Mouse (Mus musculus): Measurements from ENCODE around the gene Ralgps2. TPM values are rescaled to one million over a fixed set of nuclear protein-coding genes. Genes with fewer than 3 reads are reported as not detected.

Gene Ralgps2
- polyA plus RNA-seq, 1 experiment from 2014 or later: 99.5 TPM

DNA sequence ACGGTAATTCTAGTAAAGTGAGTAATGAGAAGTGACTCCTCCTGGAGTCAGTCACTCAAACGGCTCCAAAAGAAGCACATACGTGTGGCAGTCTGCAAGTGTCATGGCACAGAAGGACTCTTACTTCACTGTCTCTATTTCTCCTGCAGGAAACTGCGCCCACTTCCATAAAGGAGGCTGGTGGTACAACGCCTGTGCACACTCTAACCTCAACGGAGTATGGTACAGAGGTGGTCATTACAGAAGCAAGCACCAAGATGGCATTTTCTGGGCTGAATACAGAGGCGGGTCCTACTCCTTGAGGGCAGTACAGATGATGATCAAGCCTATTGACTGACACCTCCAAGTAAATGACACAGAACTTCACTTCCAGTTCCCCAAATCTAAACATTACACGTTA is 79.2 kb downstream of the Ralgps2 start:
- Histone ChIP-seq H3K4me2 (ENCODE audit: low read depth, low read length) (no peak overlapping the region), H3K27me3 (ENCODE audit: control insufficient read depth, insufficient read depth, low read length) (no peaks in the 10 kb centered on the region), H3K27ac (ENCODE audit: low read depth, low read length) (no peak overlapping the region), H3K36me3 (ENCODE audit: control insufficient read depth, insufficient read depth, low read length) (no peaks in the 10 kb centered on the region), H3K9ac (replicated peaks; ENCODE audit: low read depth, low read length) (no peak overlapping the region), H3K4me3 (ENCODE audit: low read depth, low read length) (no peak overlapping the region), H3K9me3 (ENCODE audit: control insufficient read depth, low read length) (no peaks in the 10 kb centered on the region), H3K4me1 (ENCODE audit: control insufficient read depth, insufficient read depth, low read length) (no peaks in the 10 kb centered on the region)
- 90% methylated on average over 8 of the region's 8 CpGs for WGBS
- ATAC-seq (ENCODE audit: low read depth): no peak

DNA sequence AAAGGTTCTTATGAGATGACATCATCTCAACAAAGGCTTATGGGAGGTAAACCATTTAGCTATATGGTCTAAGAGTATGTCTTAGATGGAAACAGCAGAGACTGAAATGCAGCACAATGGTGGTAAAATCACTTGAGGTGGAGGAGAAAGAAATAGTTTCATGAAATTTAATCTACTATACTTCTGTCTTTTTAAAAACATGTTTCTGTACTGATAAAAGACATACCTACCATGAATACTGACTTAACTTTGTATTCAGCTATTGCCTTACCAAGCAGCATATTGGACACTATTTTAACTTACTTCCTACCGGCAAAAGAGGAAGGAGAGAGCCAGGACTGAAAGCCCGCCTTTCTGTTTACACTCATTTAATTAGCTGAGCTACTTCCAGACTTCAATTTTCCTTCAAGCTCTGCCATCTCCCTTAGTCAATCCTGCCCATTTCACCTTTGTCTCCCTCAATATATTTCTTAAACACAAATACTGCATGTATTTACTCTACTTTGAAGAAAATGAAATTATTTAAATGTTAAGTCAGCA is 79.6 kb downstream of the Ralgps2 start:
- Histone ChIP-seq H3K9me3 (ENCODE audit: control insufficient read depth, low read length) (no peaks in the 10 kb centered on the region), H3K27me3 (ENCODE audit: control insufficient read depth, insufficient read depth, low read length) (no peaks in the 10 kb centered on the region), H3K27ac (ENCODE audit: low read depth, low read length) (no peak overlapping the region), H3K9ac (replicated peaks; ENCODE audit: low read depth, low read length) (no peak overlapping the region), H3K36me3 (ENCODE audit: control insufficient read depth, insufficient read depth, low read length) (no peaks in the 10 kb centered on the region), H3K4me3 (ENCODE audit: low read depth, low read length) (no peak overlapping the region), H3K4me2 (ENCODE audit: low read depth, low read length) (no peak overlapping the region), H3K4me1 (ENCODE audit: control insufficient read depth, insufficient read depth, low read length) (no peaks in the 10 kb centered on the region)
- no peak for ATAC-seq (ENCODE audit: low read depth)
- 76% methylated on average over 2 of the region's 2 CpGs for WGBS

DNA sequence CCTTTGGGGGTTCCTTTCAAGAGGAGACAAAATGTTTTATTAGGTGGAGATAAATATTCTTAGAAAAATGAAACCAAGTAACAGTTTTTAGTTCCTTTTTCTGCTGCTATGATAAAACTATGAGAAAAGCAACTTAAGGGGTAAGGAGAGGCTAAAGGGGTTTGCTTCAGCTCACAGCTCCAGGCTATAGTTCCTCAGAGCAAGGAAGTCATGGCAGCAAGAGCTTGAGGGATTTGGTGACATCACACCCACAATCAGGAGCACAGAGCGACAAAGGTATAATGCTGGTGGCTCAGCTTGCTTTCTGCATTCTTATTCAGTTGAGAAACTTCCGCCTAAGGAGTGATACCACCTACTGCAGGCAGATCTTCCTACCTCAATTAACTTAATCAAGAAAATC is 80.3 kb downstream of the Ralgps2 start:
- Histone ChIP-seq H3K9ac (replicated peaks; ENCODE audit: low read depth, low read length) (no peak overlapping the region), H3K27ac (ENCODE audit: low read depth, low read length) (no peak overlapping the region), H3K36me3 (ENCODE audit: control insufficient read depth, insufficient read depth, low read length) (no peaks in the 10 kb centered on the region), H3K27me3 (ENCODE audit: control insufficient read depth, insufficient read depth, low read length) (no peaks in the 10 kb centered on the region), H3K4me3 (ENCODE audit: low read depth, low read length) (no peak overlapping the region), H3K4me2 (ENCODE audit: low read depth, low read length) (no peak overlapping the region), H3K9me3 (ENCODE audit: control insufficient read depth, low read length) (no peaks in the 10 kb centered on the region), H3K4me1 (ENCODE audit: control insufficient read depth, insufficient read depth, low read length) (no peaks in the 10 kb centered on the region)
- ATAC-seq (ENCODE audit: low read depth): no peak
- 96% methylated on average over 2 of the region's 2 CpGs for WGBS

DNA sequence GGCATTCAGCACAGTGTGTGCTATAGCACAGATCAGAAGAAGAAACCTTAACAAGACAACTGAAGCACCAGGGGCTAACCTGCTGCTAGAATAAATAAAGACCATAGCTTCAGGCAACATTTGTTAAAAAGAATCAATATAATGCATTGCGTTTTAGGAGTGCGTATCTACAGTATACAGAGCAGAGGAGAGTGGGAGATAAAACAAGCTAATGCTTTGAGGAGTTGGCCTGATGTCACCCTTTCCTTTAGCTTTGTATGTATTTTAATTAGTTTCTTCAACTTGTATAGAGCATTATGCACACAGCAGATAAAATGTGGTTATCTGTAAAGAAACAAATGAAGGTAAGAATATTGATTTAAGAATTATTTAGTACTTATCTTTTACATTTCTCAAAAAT is 82.8 kb downstream of the Ralgps2 start:
- Histone ChIP-seq H3K9me3 (ENCODE audit: control insufficient read depth, low read length) (no peaks in the 10 kb centered on the region), H3K9ac (replicated peaks; ENCODE audit: low read depth, low read length) (no peak overlapping the region), H3K4me1 (ENCODE audit: control insufficient read depth, insufficient read depth, low read length) (no peaks in the 10 kb centered on the region), H3K36me3 (ENCODE audit: control insufficient read depth, insufficient read depth, low read length) (no peaks in the 10 kb centered on the region), H3K4me2 (ENCODE audit: low read depth, low read length) (no peak overlapping the region), H3K27me3 (ENCODE audit: control insufficient read depth, insufficient read depth, low read length) (no peaks in the 10 kb centered on the region), H3K27ac (ENCODE audit: low read depth, low read length) (no peak overlapping the region), H3K4me3 (ENCODE audit: low read depth, low read length) (no peak overlapping the region)
- ATAC-seq (ENCODE audit: low read depth): no peak
- 84% methylated on average over 2 of the region's 2 CpGs for WGBS

GRCm38 (mm10) chr1:156854558-156854957 is 84.9 kb downstream of the Ralgps2 start:
- H3K27me3 ChIP-seq (ENCODE audit: control insufficient read depth, insufficient read depth, low read length): no peaks in the 10 kb centered on the region
- no peak overlapping the region for H3K27ac ChIP-seq (ENCODE audit: low read depth, low read length)
- H3K9ac ChIP-seq (replicated peaks; ENCODE audit: low read depth, low read length): no peak overlapping the region
- ATAC-seq (ENCODE audit: low read depth): no peak
- WGBS: 92% methylated on average over 4 of the region's 4 CpGs
- no peaks in the 10 kb centered on the region for H3K36me3 ChIP-seq (ENCODE audit: control insufficient read depth, insufficient read depth, low read length)
- no peaks in the 10 kb centered on the region for H3K4me1 ChIP-seq (ENCODE audit: control insufficient read depth, insufficient read depth, low read length)
- H3K4me3 ChIP-seq (ENCODE audit: low read depth, low read length): no peak overlapping the region
- H3K4me2 ChIP-seq (ENCODE audit: low read depth, low read length): no peak overlapping the region
- H3K9me3 ChIP-seq (ENCODE audit: control insufficient read depth, low read length): no peaks in the 10 kb centered on the region

GRCm38 (mm10) chr1:156852872-156853271 is 86.6 kb downstream of the Ralgps2 start:
- H3K4me3 ChIP-seq (ENCODE audit: low read depth, low read length): no peak overlapping the region
- no peak for ATAC-seq (ENCODE audit: low read depth)
- 72% methylated on average over 5 of the region's 5 CpGs for whole genome bisulfite sequencing
- no peak overlapping the region for H3K9ac ChIP-seq (replicated peaks; ENCODE audit: low read depth, low read length)
- H3K9me3 ChIP-seq (ENCODE audit: control insufficient read depth, low read length): no peaks in the 10 kb centered on the region
- H3K4me2 ChIP-seq (ENCODE audit: low read depth, low read length): no peak overlapping the region
- no peak overlapping the region for H3K27ac ChIP-seq (ENCODE audit: low read depth, low read length)
- no peaks in the 10 kb centered on the region for H3K27me3 ChIP-seq (ENCODE audit: control insufficient read depth, insufficient read depth, low read length)
- no peaks in the 10 kb centered on the region for H3K36me3 ChIP-seq (ENCODE audit: control insufficient read depth, insufficient read depth, low read length)
- no peaks in the 10 kb centered on the region for H3K4me1 ChIP-seq (ENCODE audit: control insufficient read depth, insufficient read depth, low read length)

DNA sequence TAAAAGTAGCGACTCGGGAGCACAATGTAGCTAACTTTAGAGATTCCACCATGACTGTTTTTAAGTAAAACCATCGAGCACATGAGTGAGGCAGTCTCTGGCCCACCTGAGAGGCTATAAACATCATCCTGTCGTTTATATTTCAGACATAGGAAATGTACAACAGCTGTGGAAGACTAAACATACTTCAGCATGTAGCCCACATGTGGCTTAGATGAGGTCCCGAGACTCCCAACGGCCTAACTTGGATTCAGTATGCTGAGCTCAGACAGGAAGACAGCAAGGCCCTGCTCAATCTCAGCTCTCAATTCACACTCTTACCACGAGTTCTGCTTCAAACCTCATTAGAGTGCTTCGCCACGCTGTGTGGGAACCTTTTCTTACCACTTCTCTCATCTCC is 87.0 kb downstream of the Ralgps2 start:
- no peak for ATAC-seq (ENCODE audit: low read depth)
- Histone ChIP-seq H3K4me2 (ENCODE audit: low read depth, low read length) (no peak overlapping the region), H3K27me3 (ENCODE audit: control insufficient read depth, insufficient read depth, low read length) (no peaks in the 10 kb centered on the region), H3K36me3 (ENCODE audit: control insufficient read depth, insufficient read depth, low read length) (no peaks in the 10 kb centered on the region), H3K27ac (ENCODE audit: low read depth, low read length) (no peak overlapping the region), H3K9me3 (ENCODE audit: control insufficient read depth, low read length) (no peaks in the 10 kb centered on the region), H3K4me3 (ENCODE audit: low read depth, low read length) (no peak overlapping the region), H3K4me1 (ENCODE audit: control insufficient read depth, insufficient read depth, low read length) (no peaks in the 10 kb centered on the region), H3K9ac (replicated peaks; ENCODE audit: low read depth, low read length) (no peak overlapping the region)
- 68% methylated on average over 9 of the region's 9 CpGs for WGBS

GRCm38 (mm10) chr1:156847098-156847497 is 92.3 kb downstream of the Ralgps2 start:
- 80% methylated on average over 4 of the region's 4 CpGs for WGBS

GRCm38 (mm10) chr1:156841625-156842339 is 97.6 kb downstream of the Ralgps2 start:
- Histone ChIP-seq H3K27ac (ENCODE audit: low read depth, low read length) (no peak overlapping the region), H3K9me3 (ENCODE audit: control insufficient read depth, low read length) (no peaks in the 10 kb centered on the region), H3K27me3 (ENCODE audit: control insufficient read depth, insufficient read depth, low read length) (no peaks in the 10 kb centered on the region), H3K9ac (replicated peaks; ENCODE audit: low read depth, low read length) (no peak overlapping the region), H3K4me3 (ENCODE audit: low read depth, low read length) (no peak overlapping the region), H3K36me3 (ENCODE audit: control insufficient read depth, insufficient read depth, low read length) (no peaks in the 10 kb centered on the region), H3K4me2 (ENCODE audit: low read depth, low read length) (no peak overlapping the region), H3K4me1 (ENCODE audit: control insufficient read depth, insufficient read depth, low read length) (0 out of 2 replicates have a peak, but pooled peaks cover 5% of the 10 kb centered on the region)
- 82% methylated on average over 11 of the region's 11 CpGs for WGBS
- ATAC-seq (ENCODE audit: low read depth): no peak

More at GRCm38 (mm10) chr1:156847098-156847497, 92.3 kb downstream of the Ralgps2 start:
- no peak overlapping the region for H3K27ac ChIP-seq (ENCODE audit: low read depth, low read length)
- H3K27me3 ChIP-seq (ENCODE audit: control insufficient read depth, insufficient read depth, low read length): no peaks in the 10 kb centered on the region
- no peaks in the 10 kb centered on the region for H3K4me1 ChIP-seq (ENCODE audit: control insufficient read depth, insufficient read depth, low read length)
- no peak overlapping the region for H3K9ac ChIP-seq (replicated peaks; ENCODE audit: low read depth, low read length)
- H3K4me2 ChIP-seq (ENCODE audit: low read depth, low read length): no peak overlapping the region
- H3K4me3 ChIP-seq (ENCODE audit: low read depth, low read length): no peak overlapping the region
- no peaks in the 10 kb centered on the region for H3K36me3 ChIP-seq (ENCODE audit: control insufficient read depth, insufficient read depth, low read length)
- no peak for ATAC-seq (ENCODE audit: low read depth)
- no peaks in the 10 kb centered on the region for H3K9me3 ChIP-seq (ENCODE audit: control insufficient read depth, low read length)

Measured in neural tube, embryonic 14.5 days (tissue).